Mouse (Mus musculus): ENCODE measurements around the gene Mical2.

- no peak for TF ChIP-seq CTCF (conservative IDR thresholded peaks at IDR 0.05; ENCODE audit: low read length)
- TF ChIP-seq NANOG (IDR thresholded peaks at IDR 0.05; ENCODE audit: borderline replicate concordance, low read length) = no peak
- TF ChIP-seq POU5F1 (IDR thresholded peaks at IDR 0.05; ENCODE audit: borderline replicate concordance, low read length) = no peak
These were observed 133.9 kb downstream of the Mical2 start for GRCm38 (mm10) chr7:112359594-112359993.

All from E14TG2a.4 (cell line).